Mouse (Mus musculus) heart, adult 2 months (tissue): ENCODE data around the gene Mex3a. TPM values are rescaled to one million over a fixed set of nuclear protein-coding genes. Genes with fewer than 3 reads are reported as not detected.

ENCODE experiments used
- DNase-seq, 2 experiments: peaks; one replicate each; pipeline ENCODE4 v3.0.0; 2021
- H3K27ac ChIP-seq: fragments of 200-600 bp; 2 replicates; pipeline ENCODE4 v1.8.1; 2022
- H3K27me3 ChIP-seq: fragments of 200-500 bp; 2 replicates; pipeline ENCODE4 v1.6.1; 2012; ENCODE audit warnings: mild to moderate bottlenecking, low read length, inconsistent platforms, mixed read lengths; ENCODE audit not compliant: control insufficient read depth, insufficient read depth
- H3K36me3 ChIP-seq: fragments of 200-500 bp; 2 replicates; pipeline ENCODE4 v1.6.1; 2012; ENCODE audit warnings: low read length, inconsistent platforms; ENCODE audit not compliant: control insufficient read depth, insufficient read depth
- H3K4me1 ChIP-seq: fragments of 200-500 bp; 2 replicates; pipeline ENCODE4 v1.6.1; 2011; ENCODE audit warnings: low read length; ENCODE audit not compliant: control insufficient read depth, insufficient read depth
- H3K4me3 ChIP-seq: fragments of 200-600 bp; 2 replicates; pipeline ENCODE4 v1.8.1; 2022
- H3K79me2 ChIP-seq: fragments of 200-500 bp; replicated peaks from 2 replicates; pipeline ENCODE4 v1.6.1; 2012; ENCODE audit warnings: mild to moderate bottlenecking, inconsistent platforms, low read length, moderate library complexity, mixed read lengths; ENCODE audit not compliant: control insufficient read depth, insufficient read depth
- H3K9ac ChIP-seq: fragments of 200-500 bp; 2 replicates; pipeline ENCODE4 v1.6.1; 2012; ENCODE audit warnings: low read depth, mild to moderate bottlenecking, control low read depth, inconsistent platforms, low read length, mixed read lengths
- CTCF ChIP-seq: fragments of 200-600 bp; IDR thresholded peaks from 2 replicates; pipeline ENCODE4 v1.8.1; 2022; ENCODE audit warnings: antibody characterized with exemption, mild to moderate bottlenecking, moderate library complexity
- EP300 ChIP-seq: fragments of 200-500 bp; IDR thresholded peaks from 2 replicates; pipeline ENCODE4 v1.6.1; 2011; ENCODE audit warnings: low read depth, low read length, control low read depth; ENCODE audit not compliant: insufficient read depth
- POLR2A ChIP-seq: fragments of 200-500 bp; IDR thresholded peaks from 2 replicates; pipeline ENCODE4 v1.6.1; 2011; ENCODE audit warnings: mild to moderate bottlenecking, low read depth, low read length, control low read depth; ENCODE audit not compliant: insufficient read depth
- WGBS: fragments of 180-500 bp; shearing (Covaris S2); methylation state at CpG from one replicate; pipeline ENCODE4 v1.1.7; 2018; 5-methylcytosine and 5-hydroxymethylcytosine counted together
- intact Hi-C: fragments of 180-260 bp; cut with DNase I; formaldehyde crosslinking; loops from one replicate; pipeline ENCODE4 v1.15.1; 2025
- polyA plus RNA-seq: library from polyadenylated mRNA; depleted of rRNA; stranded (reverse); fragments of >200 nt; gene quantifications from 2 replicates; pipeline ENCODE4 v1.2.3, GENCODE M21; 2012
- total RNA-seq, 2 experiments: library from RNA; stranded (reverse); gene quantifications; 2 replicates each; pipeline ENCODE4 v1.2.3; 2021

The Mex3a gene
- total and polyA plus RNA-seq, 3 experiments, result 0.27 to 0.45 (median 0.42) TPM

GRCm38 (mm10) chr3:88532689-88533511 lies 705 bp downstream of the Mex3a start:
- H3K27ac ChIP-seq, result no peak overlapping the region
- H3K36me3 ChIP-seq, result no peaks in the 10 kb centered on the region
- peak overlapping the region; percentile 82 for H3K9ac ChIP-seq
- intact Hi-C loops, result no loop called here
- H3K4me1 ChIP-seq, result peaks cover 3% of the 10 kb centered on the region; the same call in 1 of the 2 replicates
- H3K79me2 ChIP-seq, result no peaks in the 10 kb centered on the region
- H3K4me3 ChIP-seq, result peak overlapping the region; percentile 48
- no peak for DNase-seq
- TF ChIP-seq POLR2A, result no peak
- TF ChIP-seq EP300, result no peak
- TF ChIP-seq CTCF, result no peak
- WGBS, result 7% methylated on average over 39 of the region's 40 CpGs
- H3K27me3 ChIP-seq, result no peaks in the 10 kb centered on the region

- no peaks in the 10 kb centered on the region for H3K36me3 ChIP-seq
- whole genome bisulfite sequencing, result 45% methylated on average over 4 of the region's 5 CpGs
- intact Hi-C loops, result loop anchor here (2.0 kb wide), 1 partner anchor 19 kb away; the partner anchor contains the start of genes Lamtor2 and Ubqln4
- H3K9ac ChIP-seq, result no peak overlapping the region
- DNase-seq, result no peak
- no peak overlapping the region for H3K27ac ChIP-seq
- no peaks in the 10 kb centered on the region for H3K79me2 ChIP-seq
- no peak overlapping the region for H3K4me3 ChIP-seq
- no peaks in the 10 kb centered on the region for H3K27me3 ChIP-seq
- H3K4me1 ChIP-seq, result peaks cover 3% of the 10 kb centered on the region; the same call in 1 of the 2 replicates
- TF ChIP-seq EP300, result no peak
- TF ChIP-seq CTCF, result no peak
- TF ChIP-seq POLR2A, result no peak
These were observed 1.5 kb downstream of the Mex3a start for GRCm38 (mm10) chr3:88533706-88534105.

GRCm38 (mm10) chr3:88535005-88535404 lies 2.8 kb downstream of the Mex3a start:
- Histone ChIP-seq H3K27ac (no peak overlapping the region), H3K36me3 (no peaks in the 10 kb centered on the region), H3K4me3 (no peak overlapping the region), H3K4me1 (peaks cover 3% of the 10 kb centered on the region; the same call in 1 of the 2 replicates), H3K27me3 (no peaks in the 10 kb centered on the region), H3K79me2 (no peaks in the 10 kb centered on the region), H3K9ac (no peak overlapping the region)
- no peak for DNase-seq
- TF ChIP-seq EP300 (no peak), CTCF (no peak), POLR2A (no peak)
- intact Hi-C loops, result loop anchor here (2.0 kb wide), 1 partner anchor 18 kb away; the partner anchor contains the start of genes Lamtor2 and Ubqln4
- 78% methylated on average over 3 of the region's 3 CpGs for WGBS

- no peaks in the 10 kb centered on the region for H3K79me2 ChIP-seq
- H3K4me1 ChIP-seq, result peaks cover 3% of the 10 kb centered on the region; the same call in 1 of the 2 replicates
- H3K36me3 ChIP-seq, result no peaks in the 10 kb centered on the region
- no peak overlapping the region for H3K27ac ChIP-seq
- WGBS, result 98% methylated on average over 4 of the region's 4 CpGs
- H3K9ac ChIP-seq, result no peak overlapping the region
- H3K27me3 ChIP-seq, result no peaks in the 10 kb centered on the region
- intact Hi-C loops, result loop anchor here (2.0 kb wide), 1 partner anchor 17 kb away; the partner anchor contains the start of genes Lamtor2 and Ubqln4
- no peak for DNase-seq
- no peak overlapping the region for H3K4me3 ChIP-seq
- TF ChIP-seq CTCF, result no peak
- no peak for TF ChIP-seq EP300
- TF ChIP-seq POLR2A, result no peak
These were observed 3.3 kb downstream of the Mex3a start for GRCm38 (mm10) chr3:88535527-88535926.

GRCm38 (mm10) chr3:88536103-88536930 lies 4.1 kb downstream of the Mex3a start:
- H3K4me3 ChIP-seq, result peak overlapping the region; percentile 74
- WGBS, result 12% methylated on average over 64 of the region's 64 CpGs
- peak; percentile 29; the same call in 1 of the 2 replicates for TF ChIP-seq EP300
- TF ChIP-seq POLR2A, result peak; percentile 91
- TF ChIP-seq CTCF, result peak; percentile 3; the same call in 1 of the 2 replicates
- H3K27ac ChIP-seq, result peak overlapping the region; percentile 77
- peaks cover 3% of the 10 kb centered on the region; the same call in 1 of the 2 replicates for H3K4me1 ChIP-seq
- H3K36me3 ChIP-seq, result no peaks in the 10 kb centered on the region
- H3K9ac ChIP-seq, result peak overlapping the region; percentile 77
- peak; percentile 88 to 90 for DNase-seq
- intact Hi-C loops, result no loop called here
- H3K27me3 ChIP-seq, result no peaks in the 10 kb centered on the region
- H3K79me2 ChIP-seq, result no peaks in the 10 kb centered on the region
